ENCODE assay signal across 15 mouse cellular contexts in genomic region chr10:114200939-114201338, GRCm38 (mm10).
"Had no signal": no experiment of that assay in that cellular context is flagged by ENCODE, and none has a peak within 500 bp of the region (broad histone marks: within the 10 kb centered on the region; RNA-seq: fewer than 3 reads in every experiment).

No protein-coding gene starts in this region.

- H3K9me3 ChIP-seq: neural tube, embryonic 13.5 days; neural tube, embryonic 15.5 days; stomach, embryonic 15.5 days had no signal

- H3K4me1 ChIP-seq: neural tube, embryonic 15.5 days; stomach, embryonic 15.5 days had no signal

- H3K36me3 ChIP-seq: neural tube, embryonic 13.5 days; neural tube, embryonic 15.5 days; stomach, embryonic 15.5 days had no signal

- H3K4me3 ChIP-seq: neural tube, embryonic 13.5 days; neural tube, embryonic 15.5 days; stomach, embryonic 15.5 days had no signal

- DNase-seq: retina, postnatal 1 day; right cerebral cortex, adult 18-20 months; right cerebral cortex, postnatal 14 days; right cerebral cortex, postnatal 25 days; right cerebral cortex, postnatal 4 days; spleen, adult 18-20 months; thymus, adult 18-20 months; thymus, adult 2 months; thymus, postnatal 14 days; thymus, postnatal 25 days; thymus, postnatal 36 days; thymus, postnatal 4 days had no signal

- H3K9ac ChIP-seq: neural tube, embryonic 13.5 days; neural tube, embryonic 15.5 days; stomach, embryonic 15.5 days had no signal

- H3K4me2 ChIP-seq: neural tube, embryonic 13.5 days; neural tube, embryonic 15.5 days; stomach, embryonic 15.5 days had no signal

- H3K27ac ChIP-seq: neural tube, embryonic 13.5 days; neural tube, embryonic 15.5 days; stomach, embryonic 15.5 days had no signal

- H3K27me3 ChIP-seq: neural tube, embryonic 13.5 days; neural tube, embryonic 15.5 days; stomach, embryonic 15.5 days had no signal
